Mouse (Mus musculus) kidney, adult 2 months (tissue): ENCODE measurements at regions not wholly inside any gene's neighbourhood (a gene's known extent, or its start where the extent isn't known, plus 50 kb on each side); places are given as distances from the start of the nearest gene placed in this dataset.

Source experiments
- DNase-seq: peaks from one replicate; pipeline ENCODE4 v3.0.0; 2021
- H3K27ac ChIP-seq: fragments of 200-500 bp; 2 replicates; pipeline ENCODE4 v1.5.1; 2012; ENCODE audit warnings: low read depth, low read length, control low read depth, inconsistent platforms; ENCODE audit not compliant: insufficient read depth
- H3K27me3 ChIP-seq: fragments of 200-500 bp; replicated peaks from 2 replicates; pipeline ENCODE4 v1.6.1; 2012; ENCODE audit warnings: mild to moderate bottlenecking, moderate library complexity, low read length, inconsistent platforms; ENCODE audit not compliant: control insufficient read depth, insufficient read depth
- H3K36me3 ChIP-seq: fragments of 200-500 bp; 2 replicates; pipeline ENCODE4 v1.6.1; 2012; ENCODE audit warnings: mild to moderate bottlenecking, moderate library complexity, low read length, inconsistent platforms; ENCODE audit not compliant: control insufficient read depth, insufficient read depth
- H3K4me1 ChIP-seq: fragments of 200-500 bp; 2 replicates; pipeline ENCODE4 v1.6.1; 2011; ENCODE audit warnings: low read length; ENCODE audit not compliant: control insufficient read depth, insufficient read depth
- H3K4me3 ChIP-seq: fragments of 200-500 bp; 2 replicates; pipeline ENCODE4 v1.5.1; 2011; ENCODE audit warnings: mild to moderate bottlenecking, low read depth, low read length, control low read depth; ENCODE audit not compliant: insufficient read depth
- CTCF ChIP-seq: fragments of 200-500 bp; conservative IDR thresholded peaks from 2 replicates; pipeline ENCODE4 v1.5.1; 2011; ENCODE audit warnings: low read depth, mild to moderate bottlenecking, control low read depth, low read length, moderate library complexity, mixed read lengths; ENCODE audit not compliant: insufficient read depth, insufficient read length
- POLR2A ChIP-seq: fragments of 200-500 bp; IDR thresholded peaks from one replicate; pipeline ENCODE4 v1.6.1; 2011; ENCODE audit warnings: low read depth, low read length, control low read depth
- WGBS: fragments of 180-500 bp; shearing (Covaris S2); methylation state at CpG from one replicate; pipeline ENCODE4 v1.1.7; 2018; 5-methylcytosine and 5-hydroxymethylcytosine counted together

DNA sequence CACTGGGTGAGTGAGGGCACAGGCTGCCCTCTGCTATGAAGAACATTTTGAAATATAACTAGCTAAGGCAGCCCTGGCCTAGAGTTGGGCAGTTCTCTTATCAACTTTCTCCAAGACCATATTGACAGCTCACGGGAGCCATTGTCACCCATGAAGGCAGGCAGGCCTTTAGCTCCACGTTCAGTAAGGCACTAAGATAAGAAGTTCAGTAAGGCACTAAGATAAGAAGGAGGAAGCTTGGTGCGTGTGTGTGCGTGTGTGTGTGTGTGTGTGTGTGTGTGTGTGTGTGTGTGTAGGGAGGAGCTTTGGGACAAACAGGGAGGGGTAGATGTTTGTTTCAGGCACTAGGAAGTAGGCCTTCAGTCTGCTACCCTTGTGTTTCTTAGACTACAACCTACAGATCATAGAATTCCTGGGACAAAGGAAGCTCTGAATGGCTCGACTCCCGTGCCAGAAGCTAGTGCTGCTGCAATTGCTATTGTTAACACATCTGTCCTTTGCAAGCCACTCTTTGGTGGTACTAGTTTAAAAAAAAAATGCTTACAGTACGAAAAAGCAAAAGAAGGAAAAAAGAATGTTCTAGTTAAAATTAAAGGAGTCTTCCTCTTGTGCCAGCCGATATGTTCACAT lies 188.0 kb upstream of the Afdn start:
- Histone ChIP-seq H3K4me1 (no peaks in the 10 kb centered on the region), H3K36me3 (no peaks in the 10 kb centered on the region), H3K27me3 (no peaks in the 10 kb centered on the region), H3K4me3 (no peak overlapping the region), H3K27ac (no peak overlapping the region)
- no peak for TF ChIP-seq POLR2A
- TF ChIP-seq CTCF = no peak
- peak; percentile 10 for DNase-seq
- WGBS = 68% methylated on average over 8 of the region's 8 CpGs

DNA sequence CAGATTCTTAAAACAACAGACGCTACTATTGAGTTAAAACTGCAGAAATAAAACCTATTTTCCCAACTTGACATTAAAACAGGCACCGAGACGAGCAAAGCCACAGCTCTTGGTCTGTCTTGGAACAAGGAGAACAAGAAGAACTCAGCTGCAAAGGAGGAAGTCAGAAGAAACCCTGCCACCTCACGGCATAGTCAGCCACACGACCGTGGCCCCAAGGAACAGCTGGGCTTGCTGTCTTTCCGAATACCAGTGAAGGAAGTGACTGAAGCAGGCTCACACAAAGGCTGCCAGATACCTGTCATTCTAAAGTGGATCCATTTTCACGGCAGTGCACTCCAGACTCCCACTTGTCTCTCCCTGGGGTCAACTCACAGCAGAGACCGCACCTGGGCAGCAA lies 187.3 kb upstream of the Afdn start:
- no peak overlapping the region for H3K27ac ChIP-seq

GRCm38 (mm10) chr17:13574122-13574521 lies 186.2 kb upstream of the Afdn start:
- H3K27ac ChIP-seq = no peak overlapping the region
- no peaks in the 10 kb centered on the region for H3K36me3 ChIP-seq
- H3K4me1 ChIP-seq = no peaks in the 10 kb centered on the region
- TF ChIP-seq POLR2A = no peak
- TF ChIP-seq CTCF = no peak
- no peak overlapping the region for H3K4me3 ChIP-seq
- 76% methylated on average over 1 of the region's 1 CpGs for WGBS
- H3K27me3 ChIP-seq = no peaks in the 10 kb centered on the region
- no peak for DNase-seq

More for the DNA sequence above, 187.3 kb upstream of the Afdn start:
- no peak for DNase-seq
- H3K4me3 ChIP-seq = no peak overlapping the region
- no peak for TF ChIP-seq POLR2A
- TF ChIP-seq CTCF = no peak
- no peaks in the 10 kb centered on the region for H3K4me1 ChIP-seq
- 77% methylated on average over 9 of the region's 9 CpGs for WGBS
- no peaks in the 10 kb centered on the region for H3K27me3 ChIP-seq
- no peaks in the 10 kb centered on the region for H3K36me3 ChIP-seq

GRCm38 (mm10) chr17:13574682-13575444 lies 185.5 kb upstream of the Afdn start:
- Histone ChIP-seq H3K4me1 (no peaks in the 10 kb centered on the region), H3K36me3 (no peaks in the 10 kb centered on the region), H3K27me3 (no peaks in the 10 kb centered on the region), H3K4me3 (no peak overlapping the region), H3K27ac (no peak overlapping the region)
- WGBS = 75% methylated on average over 13 of the region's 13 CpGs
- no peak for TF ChIP-seq POLR2A
- no peak for TF ChIP-seq CTCF
- no peak for DNase-seq

GRCm38 (mm10) chr17:13577798-13578197 lies 182.5 kb upstream of the Afdn start:
- no peaks in the 10 kb centered on the region for H3K4me1 ChIP-seq
- DNase-seq = no peak
- H3K4me3 ChIP-seq = no peak overlapping the region
- TF ChIP-seq POLR2A (no peak), CTCF (no peak)
- H3K36me3 ChIP-seq = no peaks in the 10 kb centered on the region
- H3K27me3 ChIP-seq = no peaks in the 10 kb centered on the region
- 80% methylated on average over 3 of the region's 3 CpGs for WGBS
- no peak overlapping the region for H3K27ac ChIP-seq

DNA sequence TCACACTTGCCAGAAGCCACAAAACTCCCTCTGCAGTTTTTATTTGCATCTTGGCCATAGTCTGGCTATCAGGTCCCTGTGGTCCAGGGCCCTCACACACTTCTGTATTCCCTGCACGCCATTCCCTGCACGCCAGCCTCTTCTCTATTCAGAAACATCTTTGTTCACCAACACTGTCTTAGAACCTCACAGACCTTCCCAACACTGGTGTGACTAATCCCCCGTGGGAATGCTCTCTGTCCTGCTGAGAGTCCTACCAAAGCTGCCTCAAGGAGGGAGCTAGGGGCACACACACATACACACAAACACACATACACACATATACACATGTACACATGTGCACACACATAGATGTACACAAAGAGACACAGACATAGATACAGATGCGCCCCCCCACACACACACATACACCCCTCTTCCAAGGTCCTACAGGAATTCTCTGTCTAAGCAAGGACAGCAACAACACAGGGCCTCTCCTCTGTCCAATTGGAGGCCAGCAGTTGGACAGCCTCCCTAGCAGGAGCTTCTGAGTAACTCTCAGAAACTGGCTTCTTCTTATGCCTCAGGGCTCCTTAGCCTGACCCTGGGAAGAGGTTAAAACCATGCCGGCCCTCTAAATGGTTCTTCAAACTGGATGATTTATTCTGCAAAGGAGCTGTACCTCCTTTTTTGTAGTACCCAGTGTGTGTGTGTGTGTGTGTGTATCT lies 179.0 kb upstream of the Afdn start:
- DNase-seq = no peak
- Histone ChIP-seq H3K27me3 (no peaks in the 10 kb centered on the region), H3K27ac (no peak overlapping the region), H3K4me1 (no peaks in the 10 kb centered on the region), H3K36me3 (no peaks in the 10 kb centered on the region), H3K4me3 (no peak overlapping the region)
- TF ChIP-seq POLR2A (no peak), CTCF (no peak)
- WGBS = 84% methylated on average over 5 of the region's 5 CpGs
